Mouse (Mus musculus): Measurements from ENCODE around the gene Cacnb4.

GRCm38 (mm10) chr2:52426041-52426440, 250.6 kb downstream of the Cacnb4 start:
- TF ChIP-seq CTCF (IDR thresholded peaks at IDR 0.05), result no peak
- no peak for TF ChIP-seq EP300 (IDR thresholded peaks at IDR 0.05; ENCODE audit: insufficient read depth, low read depth, low read length)
- TF ChIP-seq POLR2A (IDR thresholded peaks at IDR 0.05; ENCODE audit: insufficient read depth, low read depth, low read length), result no peak

Measured in heart, adult 2 months (tissue).